Mouse (Mus musculus): ENCODE measurements around the gene Cdh18. TPM values are rescaled to one million over a fixed set of nuclear protein-coding genes. Genes with fewer than 3 reads are reported as not detected.
"Not testable (repeated sequence)": the region's sequence is repeated elsewhere in the genome, so short reads cannot be mapped to it uniquely, and the experiment has no call there.

Gene Cdh18
- polyA plus RNA-seq, 1 experiment, result not detected

DNA sequence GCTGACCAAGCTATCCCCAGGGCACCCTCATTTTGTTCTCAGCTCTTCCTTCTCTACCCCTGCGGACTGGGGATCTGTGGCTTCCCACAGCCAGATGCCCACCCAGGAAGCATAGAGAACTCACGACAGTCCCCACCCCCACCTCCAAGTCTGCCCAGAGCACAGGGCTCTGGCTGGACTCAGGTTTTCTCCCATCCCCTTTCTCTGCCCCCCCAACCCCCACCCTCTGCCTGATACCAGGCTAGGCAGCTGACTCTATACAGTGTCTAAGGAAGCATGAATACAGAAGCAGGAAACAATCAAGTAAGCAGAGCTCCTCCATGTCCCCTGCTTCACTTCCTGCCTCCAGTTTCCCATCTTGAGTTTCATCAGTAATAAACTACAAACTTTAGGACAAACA lies 472.3 kb downstream of the Cdh18 start:
- Histone ChIP-seq H3K36me3 (ENCODE audit: control insufficient read depth) (no peaks in the 10 kb centered on the region), H3K4me3 (replicated peaks) (no peak overlapping the region), H3K4me1 (ENCODE audit: control insufficient read depth) (no peaks in the 10 kb centered on the region), H3K27me3 (ENCODE audit: control insufficient read depth) (no peaks in the 10 kb centered on the region), H3K9me3 (ENCODE audit: control insufficient read depth, low read length) (no peaks in the 10 kb centered on the region)
- no peak for TF ChIP-seq TAL1 (IDR thresholded peaks at IDR 0.05; ENCODE audit: low read length)
- no peak for TF ChIP-seq GATA1 (IDR thresholded peaks at IDR 0.05; ENCODE audit: low read length)

DNA sequence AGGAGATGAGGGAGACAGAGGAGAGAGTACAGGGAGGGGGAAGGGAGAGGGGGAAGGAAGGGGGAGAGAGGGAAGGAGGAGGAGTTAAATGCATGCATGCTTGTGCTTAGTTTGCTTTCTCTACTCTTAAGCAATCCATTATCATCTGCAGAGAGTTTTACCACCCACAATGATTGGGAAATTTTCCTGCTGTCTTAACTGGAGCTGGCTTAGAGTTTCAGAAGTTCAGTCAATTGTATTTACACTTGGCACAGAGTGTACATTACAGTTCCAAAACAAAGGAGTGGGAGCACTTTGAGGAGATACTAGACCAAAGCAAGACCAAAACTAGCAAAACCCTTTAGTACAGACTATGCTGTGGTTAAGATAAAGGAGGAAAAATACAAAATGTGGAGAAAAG lies 473.8 kb downstream of the Cdh18 start:
- Histone ChIP-seq H3K27me3 (ENCODE audit: control insufficient read depth) (no peaks in the 10 kb centered on the region), H3K9me3 (ENCODE audit: control insufficient read depth, low read length) (no peaks in the 10 kb centered on the region), H3K36me3 (ENCODE audit: control insufficient read depth) (no peaks in the 10 kb centered on the region), H3K4me3 (replicated peaks) (no peak overlapping the region), H3K4me1 (ENCODE audit: control insufficient read depth) (no peaks in the 10 kb centered on the region)
- no peak for TF ChIP-seq GATA1 (IDR thresholded peaks at IDR 0.05; ENCODE audit: low read length)
- no peak for TF ChIP-seq TAL1 (IDR thresholded peaks at IDR 0.05; ENCODE audit: low read length)

DNA sequence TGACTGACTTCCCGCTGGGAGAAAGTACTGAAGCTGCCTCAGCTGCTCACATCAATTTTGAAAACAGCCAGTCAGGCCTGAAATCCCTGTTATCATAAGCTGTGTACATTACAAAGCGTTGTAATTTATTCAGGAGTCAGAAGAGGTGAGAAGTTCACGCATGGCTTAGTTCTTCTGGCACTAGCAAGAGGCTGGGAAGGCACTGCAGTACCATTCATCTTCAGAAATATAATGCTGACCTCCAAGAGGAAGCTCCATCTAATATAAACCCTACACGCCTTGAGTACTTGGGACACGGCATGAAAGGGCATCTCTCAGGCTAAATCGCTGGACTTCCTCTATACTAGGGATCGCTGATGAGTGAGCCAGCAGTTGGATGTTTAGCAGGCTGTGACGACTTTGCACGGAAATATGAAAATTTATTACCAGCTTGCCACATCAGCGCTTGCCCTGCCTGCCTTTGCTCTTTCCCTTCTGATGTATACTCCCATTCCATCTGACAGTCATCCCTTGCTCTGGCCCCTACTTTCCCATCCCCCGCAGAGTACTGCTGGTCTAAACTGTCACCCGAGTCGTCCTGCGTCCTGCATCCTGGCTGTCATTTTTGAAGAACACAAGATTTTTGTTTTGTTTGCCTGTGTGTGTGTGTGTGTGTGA lies 486.9 kb downstream of the Cdh18 start:
- H3K4me3 ChIP-seq (replicated peaks), result no peak overlapping the region

DNA sequence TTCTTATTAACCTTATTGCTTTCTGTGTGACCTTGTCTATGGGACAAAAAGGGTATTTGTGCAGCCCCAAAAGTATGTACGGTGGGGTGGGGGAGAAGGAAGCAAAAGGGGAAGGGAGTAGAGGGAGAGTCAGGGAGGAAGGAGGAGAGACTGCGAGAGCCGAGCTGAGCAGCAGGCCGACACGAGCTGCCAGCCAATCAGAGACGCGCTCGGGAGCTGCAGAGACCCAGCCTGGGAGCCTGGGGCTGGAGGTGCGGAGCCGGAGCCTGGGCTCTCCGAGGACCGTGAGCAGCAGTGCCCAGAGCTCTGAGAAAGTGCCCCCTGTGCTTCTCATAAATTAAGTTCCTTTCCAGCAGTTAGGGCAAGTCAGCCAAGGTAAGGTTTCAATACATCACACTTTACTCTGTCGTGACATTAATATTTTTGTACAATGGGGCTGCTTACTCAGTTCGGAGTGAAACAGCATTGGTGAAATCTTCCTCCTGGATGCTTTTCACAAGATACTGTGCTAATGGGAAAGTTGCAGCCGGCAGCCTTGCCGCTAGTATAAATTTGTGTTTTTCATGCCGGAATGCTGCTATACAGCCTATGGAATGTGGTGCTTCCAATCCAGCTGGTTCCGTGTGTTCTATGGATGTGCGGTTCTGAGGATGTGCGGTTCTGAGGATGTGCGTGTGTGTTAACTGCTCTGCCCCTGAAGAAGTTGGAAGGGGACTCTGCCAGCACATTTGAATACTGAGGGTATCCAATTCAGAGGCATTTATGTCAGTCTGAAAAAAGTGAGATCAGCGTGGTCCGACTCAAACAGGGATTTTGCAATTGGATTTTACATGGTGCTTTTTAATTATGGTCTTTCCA lies 487.6 kb downstream of the Cdh18 start:
- no peaks in the 10 kb centered on the region for H3K9me3 ChIP-seq (ENCODE audit: control insufficient read depth, low read length)
- TF ChIP-seq GATA1 (IDR thresholded peaks at IDR 0.05; ENCODE audit: low read length) (no peak), TAL1 (IDR thresholded peaks at IDR 0.05; ENCODE audit: low read length) (no peak)
- H3K27me3 ChIP-seq (ENCODE audit: control insufficient read depth), result no peaks in the 10 kb centered on the region
- no peaks in the 10 kb centered on the region for H3K4me1 ChIP-seq (ENCODE audit: control insufficient read depth)
- H3K4me3 ChIP-seq (replicated peaks), result no peak overlapping the region
- no peaks in the 10 kb centered on the region for H3K36me3 ChIP-seq (ENCODE audit: control insufficient read depth)

More for the DNA sequence above, 486.9 kb downstream of the Cdh18 start:
- Histone ChIP-seq H3K27me3 (ENCODE audit: control insufficient read depth) (no peaks in the 10 kb centered on the region), H3K4me1 (ENCODE audit: control insufficient read depth) (no peaks in the 10 kb centered on the region), H3K9me3 (ENCODE audit: control insufficient read depth, low read length) (no peaks in the 10 kb centered on the region), H3K36me3 (ENCODE audit: control insufficient read depth) (no peaks in the 10 kb centered on the region)
- TF ChIP-seq TAL1 (IDR thresholded peaks at IDR 0.05; ENCODE audit: low read length), result no peak
- no peak for TF ChIP-seq GATA1 (IDR thresholded peaks at IDR 0.05; ENCODE audit: low read length)

DNA sequence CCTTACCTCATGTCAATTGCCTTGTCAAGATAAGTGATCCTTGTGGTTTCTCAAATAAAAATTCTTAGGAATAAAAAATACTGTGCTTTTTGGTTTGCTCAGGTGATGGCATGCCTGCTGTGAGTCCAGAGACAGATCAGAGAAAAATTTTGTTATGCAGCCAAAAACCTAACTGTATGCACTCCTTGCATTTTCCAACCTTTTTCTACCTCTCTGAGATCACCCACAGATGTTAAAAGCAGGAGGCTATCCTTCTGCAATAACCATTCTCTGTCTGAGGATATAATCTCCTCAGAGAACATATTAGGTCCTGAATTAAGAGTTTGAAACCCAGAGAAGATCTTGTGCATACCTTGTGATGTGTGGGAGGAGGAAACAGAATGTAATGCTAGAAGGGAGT lies 488.7 kb downstream of the Cdh18 start:
- TF ChIP-seq TAL1 (IDR thresholded peaks at IDR 0.05; ENCODE audit: low read length), result no peak
- no peak for TF ChIP-seq GATA1 (IDR thresholded peaks at IDR 0.05; ENCODE audit: low read length)
- H3K36me3 ChIP-seq (ENCODE audit: control insufficient read depth), result no peaks in the 10 kb centered on the region

DNA sequence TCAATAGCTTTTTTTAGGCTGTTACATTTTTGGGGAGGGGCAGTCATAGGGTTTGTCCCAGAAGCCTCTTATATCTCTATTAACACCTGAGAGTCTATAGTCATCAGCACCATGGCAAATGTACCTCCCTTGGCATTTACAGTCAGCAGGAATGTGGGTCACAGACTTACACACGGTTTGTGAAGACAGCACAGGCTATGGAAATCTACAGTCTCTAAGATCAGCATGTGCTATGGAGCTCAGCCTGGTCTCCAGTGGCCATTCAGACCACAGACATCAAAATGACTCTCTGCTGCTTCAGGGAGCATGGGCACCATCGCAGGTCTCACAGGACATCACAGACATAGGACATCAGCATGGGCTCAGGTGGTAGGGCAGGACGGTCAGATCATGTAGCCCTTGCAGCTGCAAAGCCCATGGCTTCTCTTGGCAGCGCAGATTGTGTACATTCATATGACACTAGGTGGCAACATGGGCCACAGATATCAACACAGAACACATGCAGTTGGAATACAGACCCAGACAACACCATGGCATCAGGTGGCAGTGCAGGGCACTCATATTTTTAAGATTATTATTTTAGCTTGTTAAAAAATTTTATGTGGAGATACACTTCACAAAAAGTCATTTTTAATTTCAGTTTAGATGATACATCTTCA lies 497.4 kb downstream of the Cdh18 start:
- TF ChIP-seq GATA1 (IDR thresholded peaks at IDR 0.05; ENCODE audit: low read length), result no peak
- no peak for TF ChIP-seq TAL1 (IDR thresholded peaks at IDR 0.05; ENCODE audit: low read length)
- Histone ChIP-seq H3K36me3 (ENCODE audit: control insufficient read depth) (no peaks in the 10 kb centered on the region), H3K4me3 (replicated peaks) (no peak overlapping the region), H3K4me1 (ENCODE audit: control insufficient read depth) (no peaks in the 10 kb centered on the region), H3K9me3 (ENCODE audit: control insufficient read depth, low read length) (no peaks in the 10 kb centered on the region), H3K27me3 (ENCODE audit: control insufficient read depth) (no peaks in the 10 kb centered on the region)

More for the DNA sequence above, 488.7 kb downstream of the Cdh18 start:
- no peaks in the 10 kb centered on the region for H3K27me3 ChIP-seq (ENCODE audit: control insufficient read depth)
- no peaks in the 10 kb centered on the region for H3K4me1 ChIP-seq (ENCODE audit: control insufficient read depth)
- no peaks in the 10 kb centered on the region for H3K9me3 ChIP-seq (ENCODE audit: control insufficient read depth, low read length)
- no peak overlapping the region for H3K4me3 ChIP-seq (replicated peaks)

DNA sequence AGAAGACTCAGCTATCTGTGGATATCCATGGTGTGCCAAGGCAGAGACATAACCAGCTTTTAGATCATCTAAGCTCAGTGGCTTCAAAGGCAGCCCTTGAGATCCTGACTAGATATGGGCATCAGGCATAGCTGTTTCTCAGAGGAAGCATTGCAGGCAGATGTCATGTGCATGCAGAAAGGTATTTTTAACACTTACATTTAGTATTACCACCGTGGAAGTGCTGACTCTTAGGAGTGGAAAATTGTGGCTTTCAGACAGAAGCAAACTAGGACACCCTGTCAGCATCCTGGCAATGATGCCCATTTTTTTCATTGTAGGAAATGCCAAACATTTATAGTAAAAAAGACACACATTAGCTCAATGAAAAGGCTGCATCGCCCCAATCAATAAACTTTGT lies 503.2 kb downstream of the Cdh18 start:
- no peaks in the 10 kb centered on the region for H3K27me3 ChIP-seq (ENCODE audit: control insufficient read depth)
- no peaks in the 10 kb centered on the region for H3K4me1 ChIP-seq (ENCODE audit: control insufficient read depth)
- no peaks in the 10 kb centered on the region for H3K36me3 ChIP-seq (ENCODE audit: control insufficient read depth)
- H3K4me3 ChIP-seq (replicated peaks), result no peak overlapping the region
- TF ChIP-seq GATA1 (IDR thresholded peaks at IDR 0.05; ENCODE audit: low read length) (no peak), TAL1 (IDR thresholded peaks at IDR 0.05; ENCODE audit: low read length) (no peak)
- no peaks in the 10 kb centered on the region for H3K9me3 ChIP-seq (ENCODE audit: control insufficient read depth, low read length)

DNA sequence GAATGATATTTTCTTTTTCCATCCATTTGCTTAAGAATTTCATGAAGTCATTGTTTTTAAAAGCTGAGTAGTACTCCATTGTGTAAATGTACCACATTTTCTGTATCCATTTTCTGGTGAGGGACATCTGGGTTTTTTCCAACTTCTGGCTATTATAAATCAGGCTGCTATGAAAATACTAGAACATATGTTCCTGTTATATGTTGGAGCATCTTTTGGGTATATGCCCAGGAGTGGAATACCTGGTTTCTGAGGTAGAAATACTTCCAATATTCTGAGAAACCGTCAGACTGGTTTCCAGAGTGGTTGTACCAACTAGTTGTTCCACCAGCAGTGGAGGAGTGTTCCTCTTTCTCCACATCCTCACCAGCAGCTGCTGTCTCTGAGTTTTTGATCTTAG lies 536.5 kb downstream of the Cdh18 start:
- H3K27me3 ChIP-seq (ENCODE audit: control insufficient read depth); H3K4me3 ChIP-seq (replicated peaks); H3K36me3 ChIP-seq (ENCODE audit: control insufficient read depth); H3K9me3 ChIP-seq (ENCODE audit: control insufficient read depth, low read length); H3K4me1 ChIP-seq (ENCODE audit: control insufficient read depth): not testable (repeated sequence)

DNA sequence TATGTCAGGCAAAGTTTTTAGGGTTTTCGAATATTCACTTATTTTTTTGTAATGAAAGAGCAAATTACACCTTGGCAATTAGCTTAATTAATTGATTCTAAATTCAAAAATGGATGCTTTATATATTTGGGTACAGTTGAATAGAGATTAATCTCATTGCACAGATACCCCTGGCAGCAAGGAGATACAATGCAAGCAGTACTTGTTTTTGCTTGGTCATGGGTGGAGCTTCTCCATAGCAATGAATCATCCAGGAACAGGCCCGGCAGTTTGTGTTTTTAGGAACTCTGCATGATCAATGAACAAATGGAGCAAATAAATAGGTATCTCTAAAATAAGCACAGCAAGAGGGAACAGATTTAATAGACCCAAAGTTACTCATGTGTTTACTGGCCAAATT lies 538.7 kb downstream of the Cdh18 start:
- no peaks in the 10 kb centered on the region for H3K9me3 ChIP-seq (ENCODE audit: control insufficient read depth, low read length)
- H3K4me3 ChIP-seq (replicated peaks), result no peak overlapping the region
- H3K4me1 ChIP-seq (ENCODE audit: control insufficient read depth), result no peaks in the 10 kb centered on the region
- TF ChIP-seq TAL1 (IDR thresholded peaks at IDR 0.05; ENCODE audit: low read length) (no peak), GATA1 (IDR thresholded peaks at IDR 0.05; ENCODE audit: low read length) (no peak)
- no peaks in the 10 kb centered on the region for H3K36me3 ChIP-seq (ENCODE audit: control insufficient read depth)
- H3K27me3 ChIP-seq (ENCODE audit: control insufficient read depth), result no peaks in the 10 kb centered on the region
